ENCODE assay signal across 21 mouse cellular contexts in the genomic region with DNA sequence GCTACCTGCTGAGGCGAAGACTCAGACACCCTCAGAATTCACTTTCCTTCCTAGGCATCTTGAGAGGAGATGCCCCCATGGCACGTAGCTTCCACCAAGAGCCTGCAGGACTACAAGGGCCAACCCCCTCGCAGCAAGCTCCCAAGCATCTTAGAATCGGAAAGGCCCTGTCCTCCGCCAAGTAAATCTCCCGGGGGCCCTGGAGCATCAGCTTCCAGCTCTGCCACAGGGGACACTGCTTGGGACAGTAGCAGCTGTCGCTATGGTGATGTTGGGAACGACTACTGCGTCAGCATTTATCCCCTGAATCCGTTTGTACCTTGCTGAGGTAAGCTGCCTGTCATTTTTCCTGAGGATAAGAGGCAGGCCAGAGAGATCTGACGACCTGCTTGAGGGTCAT. TPM values are rescaled to one million over a fixed set of nuclear protein-coding genes. Genes with fewer than 3 reads are reported as not detected.
"Had no signal": no experiment of that assay in that cellular context is flagged by ENCODE, and none has a peak within 500 bp of the region (broad histone marks: within the 10 kb centered on the region; RNA-seq: fewer than 3 reads in every experiment).

No protein-coding gene starts in this region.

- H3K9ac ChIP-seq: limb, embryonic 13.5 days; liver, embryonic 12.5 days; liver, embryonic 15.5 days; lung, embryonic 15.5 days; midbrain, embryonic 15.5 days had no signal

- ATAC-seq: liver, embryonic 12.5 days had no signal

- H3K4me1 ChIP-seq: liver, embryonic 12.5 days; liver, embryonic 15.5 days had no signal

- H3K4me3 ChIP-seq: layer of hippocampus, adult 2 months; limb, embryonic 10.5 days; limb, embryonic 13.5 days; liver, embryonic 12.5 days; liver, embryonic 15.5 days; lung, embryonic 15.5 days; megakaryocyte, embryonic 14.5 days; midbrain, embryonic 10.5 days; midbrain, embryonic 15.5 days had no signal

- H3K9me3 ChIP-seq: limb, embryonic 10.5 days; liver, embryonic 12.5 days; liver, embryonic 15.5 days; lung, embryonic 15.5 days; midbrain, embryonic 10.5 days; midbrain, embryonic 15.5 days had no signal

- H3K27ac ChIP-seq: kidney, postnatal 0 days; layer of hippocampus, adult 2 months; limb, embryonic 10.5 days; limb, embryonic 13.5 days; liver, embryonic 12.5 days; liver, embryonic 15.5 days; lung, embryonic 15.5 days; midbrain, embryonic 10.5 days; midbrain, embryonic 15.5 days had no signal

- H3K27me3 ChIP-seq: limb, embryonic 13.5 days; liver, embryonic 12.5 days; liver, embryonic 15.5 days; lung, embryonic 15.5 days; midbrain, embryonic 15.5 days had no signal

- H3K4me2 ChIP-seq: limb, embryonic 13.5 days; liver, embryonic 12.5 days; liver, embryonic 15.5 days; lung, embryonic 15.5 days; midbrain, embryonic 15.5 days had no signal

- DNase-seq: kidney, postnatal 25 days; layer of hippocampus, adult 9-11 months; liver; lung, adult 18-20 months; lung, postnatal 10 days; lung, postnatal 36 days; thymus, adult 18-20 months; thymus, postnatal 36 days had no signal

- H3K36me3 ChIP-seq: limb, embryonic 10.5 days; liver, embryonic 12.5 days; liver, embryonic 15.5 days; midbrain, embryonic 15.5 days had no signal

RNA-seq across cellular contexts. Expression of gene Vwa2, which starts 36.5 kb away (rescaled TPM):
- total RNA-seq: layer of hippocampus, adult 2 months; layer of hippocampus, postnatal 25 days; left cerebral cortex, adult 18-20 months; left cerebral cortex, postnatal 25 days had no signal
- polyA plus RNA-seq: liver, embryonic 15.5 days had no signal
